Mouse (Mus musculus) embryonic stem cell, embryonic (primary cell): ENCODE results near the gene Hspa12b.
"Not testable (repeated sequence)": the region's sequence is repeated elsewhere in the genome, so short reads cannot be mapped to it uniquely, and the experiment has no call there.

Source experiments
- CTCF ChIA-PET, 4 experiments: fragments of 300-600 bp in 2 of 4; fragments of 350-600 bp in 2 of 4; sonication (Branson Sonifier 250); formaldehyde crosslinking; loops; one replicate each; lab custom pipeline; 2022; ENCODE audit warnings: inconsistent platforms in 2 of 4; lab: Charles Lee
- POLR2A ChIA-PET, 4 experiments: fragments of 300-600 bp in 2 of 4; fragments of 350-600 bp in 2 of 4; sonication (Branson Sonifier 250); formaldehyde crosslinking; loops; one replicate each; lab custom pipeline; 2022; ENCODE audit warnings: antibody characterized with exemption in 4 of 4, inconsistent platforms in 1 of 4; lab: Charles Lee

Hspa12b gene

DNA sequence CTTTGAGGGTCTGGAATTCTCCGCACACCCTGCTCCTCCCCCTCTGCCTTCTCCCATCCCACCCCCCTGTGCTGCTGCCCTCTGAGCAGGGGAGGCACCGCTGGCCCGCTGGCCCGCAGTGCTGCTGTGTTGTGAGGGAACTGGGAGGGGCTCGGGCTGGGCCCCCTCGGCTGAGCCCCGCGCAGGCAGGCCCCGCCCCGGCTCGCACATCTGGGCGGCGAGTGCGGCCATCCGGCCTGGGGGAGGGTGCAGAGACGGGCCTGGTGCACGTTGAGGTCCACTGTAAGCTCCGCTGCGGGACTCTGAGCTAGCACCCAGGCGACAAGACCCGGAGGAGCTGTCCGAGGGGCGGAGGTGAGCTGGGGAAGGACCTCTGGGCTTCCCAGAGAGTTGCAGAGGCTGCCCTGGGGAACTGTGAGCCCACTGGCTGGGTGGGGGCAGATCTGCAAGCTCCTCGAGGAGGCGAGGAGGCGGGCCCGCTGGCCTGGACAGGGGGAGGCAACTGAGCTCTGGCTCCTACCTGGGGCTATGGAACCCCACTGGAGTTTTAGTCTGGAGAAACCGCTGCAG, at the start of gene Hspa12b:
TSS of gene Hspa12b (plus strand) at position 120 of the 570 bp plus-strand sequence.
- CTCF ChIA-PET = interaction anchor here in 3 of 4 experiments (0.5 to 1.3 kb wide), 7 partner anchors 15 to 81 kb away, joined by 3 to 7 read pairs (median 3); no protein-coding TSS in a partner anchor
- POLR2A ChIA-PET = interaction anchor here in 2 of 4 experiments (0.8 to 1.9 kb wide), 7 partner anchors 9 to 463 kb away, joined by 3 to 6 read pairs (median 4); partner anchors contain the start of genes 1700037H04Rik (in 1 of the 2) and Ddrgk1 (in 1 of the 2)

GRCm38 (mm10) chr2:131080507-131080906, 46.6 kb upstream of the Hspa12b start:
- ChIA-PET CTCF (no interaction called here), POLR2A (no interaction called here)

DNA sequence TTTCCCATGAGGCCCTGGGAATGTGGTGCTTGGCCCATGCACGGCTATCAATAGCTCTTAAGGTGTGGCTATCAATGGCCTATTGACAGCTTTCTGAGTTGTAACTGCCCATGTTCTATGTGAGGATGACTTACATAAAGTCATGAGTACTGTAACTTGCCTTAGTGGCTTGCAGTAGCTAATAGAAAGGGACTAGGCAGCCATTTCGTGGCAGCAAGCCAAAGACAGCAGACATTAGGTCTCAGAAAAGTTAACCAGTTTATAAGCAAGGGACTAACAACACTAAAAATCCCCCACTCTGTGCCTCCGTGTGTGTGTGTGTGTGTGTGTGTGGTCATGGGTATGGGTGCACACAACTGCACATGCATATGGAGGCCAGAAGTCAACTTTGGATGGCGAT, 42.9 kb upstream of the Hspa12b start:
- ChIA-PET POLR2A (interaction anchor here in 3 of 4 experiments (0.6 to 1.5 kb wide), 4 partner anchors 9 to 780 kb away, joined by 3 to 5 read pairs (median 4); no protein-coding TSS in a partner anchor), CTCF (interaction anchor here in 1 of 4 experiments (0.5 kb wide), 1 partner anchor 837 kb away, joined by 3 read pairs; no protein-coding TSS in a partner anchor)

DNA sequence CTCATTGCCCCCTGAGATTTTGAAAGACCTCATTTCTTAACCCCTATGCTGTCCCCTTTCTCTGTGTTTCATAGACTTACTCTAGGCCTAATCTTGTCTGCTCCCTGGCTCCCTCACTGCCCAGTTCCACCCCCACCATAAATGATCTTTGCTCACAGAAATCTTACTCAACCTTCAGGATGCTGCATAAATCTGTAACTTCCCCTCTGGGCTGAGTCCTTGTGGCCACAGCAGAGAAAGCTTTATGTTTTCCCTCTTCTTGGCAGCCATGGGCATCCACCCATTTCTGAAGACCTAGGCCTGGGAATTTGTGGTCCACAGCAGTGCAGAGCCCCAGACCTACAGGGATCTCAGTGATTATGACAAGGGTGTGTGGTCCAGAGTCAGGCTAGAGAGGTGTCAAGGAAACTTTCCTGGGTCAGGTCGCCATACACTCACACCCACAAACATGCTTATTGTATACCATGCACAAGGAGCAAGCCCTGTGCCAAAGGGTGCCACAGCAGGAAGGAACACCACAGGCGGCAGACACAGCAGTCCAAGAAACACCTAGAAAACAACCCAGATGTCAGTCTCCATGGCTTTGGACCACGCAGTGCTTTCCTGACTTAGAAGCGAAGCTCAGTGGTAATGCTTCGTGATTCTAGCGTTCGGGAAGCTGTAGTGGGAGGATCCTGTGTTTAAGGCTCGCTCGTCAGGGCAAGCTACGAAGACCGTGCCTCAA, 40.3 kb upstream of the Hspa12b start, which contains the start of gene Siglec1:
TSS of gene Siglec1 (minus strand) at position 99 of the 724 bp plus-strand sequence.
- CTCF ChIA-PET = interaction anchor here in 2 of 4 experiments (0.7 to 1.0 kb wide), 2 partner anchors 32 to 666 kb away, joined by 3 to 9 read pairs; no protein-coding TSS in a partner anchor
- POLR2A ChIA-PET = interaction anchor here in 2 of 4 experiments (0.6 to 2.1 kb wide), 5 partner anchors 10 to 119 kb away, joined by 4 to 7 read pairs (median 4); no protein-coding TSS in a partner anchor

GRCm38 (mm10) chr2:131088581-131088980, 38.5 kb upstream of the Hspa12b start:
- ChIA-PET POLR2A (interaction anchor here in 1 of 4 experiments (1.0 to 2.1 kb wide), 4 partner anchors 9 to 63 kb away, joined by 3 to 7 read pairs (median 3); no protein-coding TSS in a partner anchor), CTCF (interaction anchor here in 2 of 4 experiments (0.6 to 0.7 kb wide), 2 partner anchors 57 to 426 kb away, joined by 3 to 5 read pairs; no protein-coding TSS in a partner anchor)

GRCm38 (mm10) chr2:131089634-131090033, 37.4 kb upstream of the Hspa12b start:
- ChIA-PET POLR2A (interaction anchor here in 1 of 4 experiments (1.0 to 1.1 kb wide), 2 partner anchors 18 to 35 kb away, joined by 3 read pairs; no protein-coding TSS in a partner anchor), CTCF (no interaction called here)

DNA sequence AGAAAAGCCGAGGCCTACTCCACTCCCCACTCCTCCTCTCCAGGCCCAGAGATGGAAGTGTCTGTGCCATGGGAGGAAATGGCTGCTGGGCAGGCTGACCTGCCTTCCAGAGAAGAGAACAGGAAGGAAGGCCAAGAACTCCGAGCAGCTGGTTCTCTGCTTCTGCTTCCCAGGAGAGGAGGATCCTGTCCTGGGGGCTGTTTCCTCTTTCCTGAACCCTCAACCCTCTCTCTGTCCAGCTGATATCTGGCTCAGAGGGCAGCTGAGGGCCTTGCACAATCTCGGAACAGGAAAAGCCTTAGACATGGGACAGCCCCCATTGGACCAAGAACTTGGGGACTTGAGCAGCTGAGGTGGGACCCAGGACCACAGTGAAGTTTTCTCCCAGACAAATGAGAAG, 36.2 kb upstream of the Hspa12b start:
- POLR2A ChIA-PET = interaction anchor here in 1 of 4 experiments (0.6 to 1.1 kb wide), 2 partner anchors 19 to 64 kb away, joined by 3 read pairs; no protein-coding TSS in a partner anchor
- CTCF ChIA-PET = interaction anchor here in 1 of 4 experiments (0.6 kb wide), 1 partner anchor 1611 kb away, joined by 6 read pairs; no protein-coding TSS in a partner anchor

GRCm38 (mm10) chr2:131093577-131093976, 33.5 kb upstream of the Hspa12b start:
- ChIA-PET CTCF (interaction anchor here in 3 of 4 experiments (0.6 to 5.0 kb wide), 13 partner anchors 11 to 415 kb away, joined by 3 to 21 read pairs (median 4); partner anchors contain the start of gene 1700037H04Rik (in 1 of the 3)), POLR2A (interaction anchor here (0.6 to 3.6 kb wide), 8 partner anchors 19 to 354 kb away, joined by 3 to 19 read pairs (median 3); partner anchors contain the start of gene 1700037H04Rik (in 1 of the 4))

DNA sequence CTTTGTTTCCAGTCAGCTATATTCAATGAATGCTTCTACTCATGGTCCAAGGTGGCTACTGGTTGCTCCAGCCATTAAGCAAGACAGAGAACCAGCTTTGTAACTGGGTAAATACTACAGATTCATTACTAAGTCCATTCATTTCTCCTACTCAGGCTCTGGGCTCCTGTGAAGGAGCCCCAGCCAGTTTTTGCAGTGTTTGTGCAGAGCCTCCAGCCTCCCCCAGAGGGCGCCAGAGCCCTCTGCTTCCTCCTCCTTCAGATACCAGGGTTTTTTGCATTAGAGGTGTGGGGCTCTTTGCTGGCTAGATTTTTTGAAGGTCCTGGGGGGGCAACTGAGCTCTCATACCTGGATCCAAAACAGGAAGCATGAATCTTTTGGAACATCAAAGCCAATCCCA, 32.3 kb upstream of the Hspa12b start:
- CTCF ChIA-PET = interaction anchor here in 3 of 4 experiments (0.5 to 5.0 kb wide), 19 partner anchors 12 to 1844 kb away, joined by 3 to 21 read pairs (median 4); partner anchors contain the start of gene 1700037H04Rik (in 1 of the 3)
- POLR2A ChIA-PET = interaction anchor here in 2 of 4 experiments (1.1 to 3.6 kb wide), 11 partner anchors 47 to 166 kb away, joined by 3 to 19 read pairs (median 9); partner anchors contain the start of genes 1700037H04Rik (in 1 of the 2), Cdc25b (in 1 of the 2), Mavs (in 1 of the 2) and Pank2 (in 1 of the 2)

DNA sequence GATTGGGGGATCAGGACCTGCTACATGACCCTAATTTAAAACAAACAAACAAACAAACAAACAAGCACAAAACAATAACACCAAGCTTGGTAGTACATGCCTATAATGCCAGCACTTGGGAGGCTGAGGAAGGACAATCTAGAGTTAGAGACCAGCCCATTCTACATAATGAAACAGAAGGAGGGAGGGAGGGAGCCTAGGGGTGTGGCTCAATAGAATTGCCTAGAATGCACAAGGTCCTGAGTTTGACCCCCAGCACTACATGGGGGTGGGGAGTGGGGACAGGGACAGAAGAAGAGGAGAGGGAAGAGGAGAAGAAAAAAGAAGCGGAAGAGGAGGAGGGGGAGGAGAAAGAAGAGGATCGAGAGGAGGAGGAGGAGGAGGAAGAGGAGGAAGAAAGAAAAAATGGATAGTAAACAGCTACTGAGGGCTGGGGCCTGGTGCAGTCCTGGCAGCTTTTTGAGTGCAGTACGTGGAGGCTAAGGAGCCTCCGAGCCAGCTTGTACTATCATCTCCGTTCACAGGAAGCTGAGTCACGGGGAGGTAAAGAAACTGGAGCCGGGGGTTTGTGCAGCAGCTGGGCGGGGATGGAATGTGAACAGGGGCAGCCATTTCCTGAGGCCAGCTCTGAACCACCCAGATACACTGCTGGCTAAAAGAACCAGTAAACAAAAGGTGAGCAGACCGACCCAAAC, 30.8 kb upstream of the Hspa12b start:
- POLR2A ChIA-PET = interaction anchor here (0.8 to 3.6 kb wide), 33 partner anchors 9 to 450 kb away, joined by 3 to 19 read pairs (median 4); partner anchors contain the start of genes 1700037H04Rik (in 3 of the 4), Pank2 (in 3 of the 4), Cdc25b (in 2 of the 4) and Siglec1 (in 2 of the 4)
- CTCF ChIA-PET = interaction anchor here (0.7 to 5.0 kb wide), 20 partner anchors 40 to 434 kb away, joined by 3 to 21 read pairs (median 4); partner anchors contain the start of genes 1700037H04Rik (in 1 of the 4), Cdc25b (in 1 of the 4), Pank2 (in 1 of the 4) and Spef1 (in 1 of the 4)

DNA sequence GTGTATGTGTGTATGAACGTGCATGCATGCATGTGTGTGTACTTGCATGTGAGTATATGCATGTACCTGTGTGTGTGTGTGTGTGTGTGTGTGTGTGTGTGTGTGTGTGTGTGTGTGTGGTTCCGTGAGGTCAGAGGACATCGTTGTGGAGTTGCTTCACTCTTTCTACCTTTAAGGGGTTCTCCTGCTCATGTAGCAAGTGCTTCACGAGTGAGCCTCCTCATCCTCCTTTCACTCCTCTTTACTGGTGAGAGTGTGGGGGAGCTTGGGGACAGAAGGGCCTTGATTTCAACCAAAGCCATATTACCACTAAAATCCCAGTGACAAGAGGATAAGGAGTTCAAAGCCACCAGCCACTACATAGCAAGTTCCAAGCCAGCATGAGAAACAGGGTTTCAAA, 30.0 kb upstream of the Hspa12b start:
- ChIA-PET CTCF (interaction anchor here (0.6 to 5.0 kb wide), 14 partner anchors 14 to 559 kb away, joined by 3 to 21 read pairs (median 4); partner anchors contain the start of gene Pank2 (in 1 of the 4)), POLR2A (interaction anchor here (0.7 to 3.6 kb wide), 30 partner anchors 9 to 449 kb away, joined by 3 to 19 read pairs (median 4); partner anchors contain the start of genes 1700037H04Rik (in 3 of the 4), Cdc25b (in 2 of the 4), Siglec1 (in 2 of the 4) and Spef1 (in 2 of the 4))

DNA sequence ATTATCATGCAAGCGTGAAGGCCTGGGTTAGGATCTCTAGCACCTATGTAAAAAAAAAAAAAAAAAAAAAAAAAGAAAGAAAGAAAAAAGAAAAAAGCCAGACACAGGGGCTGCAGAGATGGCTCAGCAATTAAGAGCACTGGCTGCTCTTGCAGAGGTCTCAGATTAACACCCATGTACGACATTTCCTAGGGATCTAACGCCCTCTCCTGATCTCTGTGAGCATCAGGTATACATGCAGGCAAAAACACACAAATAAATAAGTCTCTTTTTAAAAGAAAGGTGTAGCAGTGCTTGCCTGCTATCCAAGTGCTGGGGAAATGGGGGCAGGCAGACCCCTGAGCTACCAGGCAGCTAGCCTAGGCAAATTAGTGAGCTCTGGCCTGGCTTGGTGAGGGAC, 25.6 kb upstream of the Hspa12b start:
- POLR2A ChIA-PET = interaction anchor here in 1 of 4 experiments (0.6 to 0.7 kb wide), 4 partner anchors 40 to 226 kb away, joined by 3 to 4 read pairs (median 3); partner anchors contain the start of gene Cdc25b
- CTCF ChIA-PET = interaction anchor here in 1 of 4 experiments (0.6 to 0.7 kb wide), 2 partner anchors 301 to 486 kb away, joined by 5 to 9 read pairs; no protein-coding TSS in a partner anchor

GRCm38 (mm10) chr2:131104021-131104420, 23.1 kb upstream of the Hspa12b start:
- ChIA-PET CTCF (interaction anchor here in 1 of 4 experiments (0.6 kb wide), 1 partner anchor 190 kb away, joined by 3 read pairs; no protein-coding TSS in a partner anchor), POLR2A (interaction anchor here in 2 of 4 experiments (0.8 to 1.3 kb wide), 2 partner anchors 152 to 372 kb away, joined by 3 to 5 read pairs; no protein-coding TSS in a partner anchor)

- POLR2A ChIA-PET, CTCF ChIA-PET: not testable (repeated sequence)
Measured at GRCm38 (mm10) chr2:131105061-131105460, 22.0 kb upstream of the Hspa12b start.

DNA sequence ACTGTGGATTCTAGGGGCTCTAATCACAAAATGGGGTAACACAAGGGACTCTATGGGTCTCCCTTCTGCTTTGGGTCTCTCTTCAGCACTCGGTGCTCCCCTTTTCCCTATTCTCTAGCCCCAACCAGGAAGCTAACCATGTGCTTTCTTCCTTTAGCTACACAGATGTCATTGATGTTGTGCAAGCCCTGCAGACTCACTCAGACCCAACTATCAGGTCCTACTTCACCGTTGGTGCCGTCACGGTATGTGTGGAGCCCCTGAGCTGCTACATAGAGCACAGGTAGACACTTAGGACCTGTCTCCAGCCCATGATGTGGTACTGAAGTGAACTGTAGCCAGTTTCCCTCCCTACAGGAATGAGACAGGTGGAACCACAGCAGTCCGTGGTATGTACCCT, 21.1 kb upstream of the Hspa12b start:
- POLR2A ChIA-PET = interaction anchor here in 1 of 4 experiments (0.8 to 1.1 kb wide), 2 partner anchors 9 to 81 kb away, joined by 3 read pairs; partner anchors contain the start of genes Cdc25b and Spef1
- CTCF ChIA-PET = interaction anchor here in 1 of 4 experiments (0.6 kb wide), 1 partner anchor 59 kb away, joined by 3 read pairs; no protein-coding TSS in a partner anchor

DNA sequence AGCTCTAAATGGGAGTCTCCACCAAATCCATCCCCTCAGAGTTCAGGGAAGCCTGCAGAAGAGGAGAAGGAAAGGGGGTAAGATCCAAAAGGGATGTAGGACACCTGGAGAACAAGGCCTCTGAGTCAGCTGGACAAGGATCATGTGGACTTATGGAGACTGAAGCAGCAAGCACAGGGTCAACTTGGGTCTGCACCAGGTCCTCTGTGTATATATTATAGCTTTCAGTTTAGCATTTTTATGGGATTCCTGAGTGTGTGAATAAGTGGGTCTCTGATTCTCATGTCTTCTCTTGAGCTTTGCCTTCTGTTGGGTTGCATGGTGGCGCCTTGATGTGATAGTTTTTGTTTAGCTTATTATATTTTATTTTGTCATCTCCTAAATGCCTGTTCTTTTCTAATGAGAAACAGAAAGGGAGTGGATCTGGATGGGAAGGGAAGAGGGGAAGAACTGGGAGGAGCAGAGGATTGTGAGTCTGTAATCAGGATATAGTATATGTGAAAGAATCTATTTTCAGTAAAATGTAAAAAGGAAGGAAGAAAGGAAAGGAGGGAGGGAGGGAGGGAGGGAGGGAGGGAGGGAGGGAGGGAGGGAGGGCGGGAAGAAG, 8.0 kb upstream of the Hspa12b start:
- POLR2A ChIA-PET = no interaction called here
- CTCF ChIA-PET = interaction anchor here in 2 of 4 experiments (0.5 to 1.7 kb wide), 2 partner anchors 24 to 172 kb away, joined by 4 to 5 read pairs; no protein-coding TSS in a partner anchor
